Mouse (Mus musculus): ENCODE measurements around the gene Cep19.

Cep19 gene

DNA sequence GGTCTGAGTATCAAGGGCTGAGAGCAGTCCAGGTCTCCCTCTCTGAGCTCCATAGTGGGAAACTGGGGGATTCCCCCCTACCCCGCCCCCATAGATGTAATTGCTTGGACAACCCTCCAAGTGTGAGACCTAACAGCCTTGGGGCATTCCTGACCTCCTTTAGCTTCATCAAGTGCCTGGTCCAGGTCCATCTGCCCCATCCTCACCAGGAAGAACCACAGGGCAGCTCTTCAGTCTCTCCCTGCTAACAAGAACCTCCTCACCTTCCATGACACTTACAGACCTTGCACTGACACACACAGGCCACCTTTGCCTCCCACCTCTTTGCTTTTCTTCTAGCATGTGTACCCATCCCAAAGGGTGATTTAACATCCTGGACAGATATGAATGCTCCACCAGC lies 54.4 kb downstream of the Cep19 start:
- DNase-seq = no peak

DNA sequence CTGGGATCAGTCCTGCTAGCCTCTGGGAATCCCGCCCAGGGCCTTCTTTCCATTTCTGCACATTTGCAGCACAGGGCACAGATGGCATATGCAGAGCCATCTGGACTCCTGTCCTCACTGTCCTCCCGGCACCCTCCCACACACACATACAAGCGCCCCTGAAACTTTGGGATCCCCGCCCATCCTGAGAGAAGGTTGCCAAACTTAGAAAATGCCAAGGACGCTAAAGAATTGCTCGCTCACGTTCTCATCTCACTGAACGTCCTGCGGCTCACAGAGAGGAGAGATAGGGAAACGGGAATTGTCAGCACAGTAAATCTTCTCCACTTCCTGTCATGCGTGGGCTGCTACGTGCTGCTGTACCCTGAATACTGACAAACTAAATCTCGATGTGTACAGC lies 54.8 kb downstream of the Cep19 start:
- no peak for DNase-seq

DNA sequence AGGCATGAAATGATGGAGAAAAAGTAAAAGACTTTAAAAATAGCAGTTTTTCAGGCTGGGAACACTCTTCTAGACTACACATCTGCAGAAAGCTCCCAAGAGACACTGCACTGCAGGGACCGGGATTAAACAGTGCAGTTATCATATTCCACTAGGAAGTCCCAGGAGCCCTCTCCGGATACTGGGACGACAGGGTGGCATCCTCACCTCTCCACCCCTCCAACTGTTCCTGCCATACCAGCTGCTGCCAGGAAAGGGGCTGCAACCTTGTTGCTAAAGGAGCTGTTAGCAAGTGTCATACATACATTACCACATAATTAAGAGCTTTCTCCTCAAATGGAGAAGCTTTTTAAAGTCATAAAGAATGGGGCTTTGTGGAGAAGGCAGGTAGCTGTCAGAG lies 57.1 kb downstream of the Cep19 start:
- DNase-seq = no peak

DNA sequence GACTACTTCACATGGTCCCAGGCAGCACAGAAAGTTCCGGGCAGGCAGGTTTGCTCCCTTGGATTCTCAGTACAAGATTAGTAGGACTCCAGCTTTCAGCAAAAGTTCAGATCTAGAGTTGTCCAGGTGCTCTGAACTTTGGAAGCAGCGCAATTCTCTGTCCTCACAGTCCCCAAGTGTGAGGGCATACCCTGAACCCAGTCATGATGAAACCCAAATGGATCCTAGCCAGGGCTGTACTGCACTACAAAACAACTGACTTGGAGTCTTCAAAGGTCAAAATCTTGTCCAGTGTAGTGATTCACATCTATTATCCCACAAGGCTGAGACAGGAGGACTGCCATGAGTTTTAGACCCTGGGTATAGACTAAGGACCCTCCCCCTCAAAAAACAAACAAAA lies 57.8 kb downstream of the Cep19 start:
- no peak for DNase-seq

Measured in lung, postnatal 36 days (tissue).